Mouse (Mus musculus) embryonic facial prominence, embryonic 11.5 days (tissue): ENCODE measurements around the gene Ncl. TPM values are rescaled to one million over a fixed set of nuclear protein-coding genes. Genes with fewer than 3 reads are reported as not detected.
A peak's percentile ranks its signal among the peaks of the same experiment; 100 is the strongest.

Experiments
- ATAC-seq: fragments of 200-750 bp; cut with Nextera tagmentation; replicated peaks from 2 replicates; pipeline ENCODE4 v1.8.0; 2017; ENCODE audit warnings: low read depth; ENCODE audit not compliant: insufficient number of reproducible peaks, low FRiP score, low TSS enrichment
- DNase-seq: peaks from one replicate; pipeline ENCODE4 v3.0.0-alpha.2; 2015; ENCODE audit warnings: low spot score
- H3K27ac ChIP-seq: fragments of 300-500 bp; sonication (generic); replicated peaks from 2 replicates; pipeline ENCODE4 v1.5.1; 2014; ENCODE audit warnings: mild to moderate bottlenecking, low read depth, low read length, control low read depth
- H3K27me3 ChIP-seq: fragments of 300-500 bp; sonication (generic); 2 replicates; pipeline ENCODE4 v1.6.1; 2014; ENCODE audit warnings: mild to moderate bottlenecking, low read length, moderate library complexity, mixed read lengths; ENCODE audit not compliant: control insufficient read depth, insufficient read depth
- H3K36me3 ChIP-seq: fragments of 300-500 bp; sonication (generic); replicated peaks from 2 replicates; pipeline ENCODE4 v1.6.1; 2014; ENCODE audit warnings: low read depth, mild to moderate bottlenecking, low read length, moderate library complexity, mixed read lengths; ENCODE audit not compliant: control insufficient read depth, insufficient read depth
- H3K4me1 ChIP-seq: fragments of 300-500 bp; sonication (generic); 2 replicates; pipeline ENCODE4 v1.6.1; 2014; ENCODE audit warnings: low read length, mixed read lengths; ENCODE audit not compliant: control insufficient read depth, insufficient read depth
- H3K4me2 ChIP-seq: fragments of 300-500 bp; sonication (generic); 2 replicates; pipeline ENCODE4 v1.6.1; 2014; ENCODE audit warnings: low read depth, mild to moderate bottlenecking, control low read depth, low read length, moderate library complexity
- H3K4me3 ChIP-seq: fragments of 300-500 bp; sonication (generic); 2 replicates; pipeline ENCODE4 v1.5.1; 2014; ENCODE audit warnings: low read depth, low read length, control low read depth
- H3K9ac ChIP-seq: fragments of 300-500 bp; sonication (generic); replicated peaks from 2 replicates; pipeline ENCODE4 v1.6.1; 2014; ENCODE audit warnings: mild to moderate bottlenecking, control low read depth, low read length
- H3K9me3 ChIP-seq: fragments of 300-500 bp; sonication (generic); replicated peaks from 2 replicates; pipeline ENCODE4 v1.6.1; 2016; ENCODE audit warnings: mild to moderate bottlenecking, low read length, inconsistent platforms, mixed read lengths; ENCODE audit not compliant: control insufficient read depth
- WGBS: fragments of 180-500 bp; shearing (Covaris S2); extraction: QIAGEN DNeasy Blood & Tissue Kit; methylation state at CpG from one replicate; pipeline ENCODE4 v1.1.7; 2014; 5-methylcytosine and 5-hydroxymethylcytosine counted together
- polyA plus RNA-seq: library from polyadenylated mRNA; unstranded; fragments of >200 nt; fragmentation: Nextera tagmentation; extraction: Ambion mirVana; gene quantifications from 2 replicates; pipeline ENCODE4 v1.2.1, GENCODE M21; 2014

The Ncl gene
- polyA plus RNA-seq, 1 experiment from 2014 or later: 429 TPM

- H3K4me3 ChIP-seq: no peak overlapping the region
- 13% methylated on average over 15 of the region's 15 CpGs for WGBS
- H3K9me3 ChIP-seq: no peaks in the 10 kb centered on the region
- H3K4me2 ChIP-seq: no peak overlapping the region
- H3K27me3 ChIP-seq: no peaks in the 10 kb centered on the region
- no peaks in the 10 kb centered on the region for H3K36me3 ChIP-seq
- H3K9ac ChIP-seq: no peak overlapping the region
- no peak for ATAC-seq
- no peak overlapping the region for H3K27ac ChIP-seq
- DNase-seq: no peak
- no peaks in the 10 kb centered on the region for H3K4me1 ChIP-seq
Measured at GRCm38 (mm10) chr1:86310536-86311310, 48.5 kb downstream of the Ncl start.

- ATAC-seq: no peak
- peaks cover 3% of the 10 kb centered on the region for H3K27me3 ChIP-seq
- no peaks in the 10 kb centered on the region for H3K9me3 ChIP-seq
- H3K4me1 ChIP-seq: no peaks in the 10 kb centered on the region
- 90% methylated on average over 7 of the region's 7 CpGs for WGBS
- H3K9ac ChIP-seq: no peak overlapping the region
- no peak overlapping the region for H3K4me2 ChIP-seq
- no peak overlapping the region for H3K27ac ChIP-seq
- no peaks in the 10 kb centered on the region for H3K36me3 ChIP-seq
- H3K4me3 ChIP-seq: no peak overlapping the region
- DNase-seq: no peak
Measured at GRCm38 (mm10) chr1:86309270-86309833, 49.8 kb downstream of the Ncl start.

- H3K27ac ChIP-seq: no peak overlapping the region
- H3K36me3 ChIP-seq: no peaks in the 10 kb centered on the region
- no peaks in the 10 kb centered on the region for H3K4me1 ChIP-seq
- DNase-seq: no peak
- no peak overlapping the region for H3K4me3 ChIP-seq
- H3K27me3 ChIP-seq: peaks cover 9% of the 10 kb centered on the region
- no peak for ATAC-seq
- H3K9me3 ChIP-seq: no peaks in the 10 kb centered on the region
- no peak overlapping the region for H3K4me2 ChIP-seq
- 30% methylated on average over 4 of the region's 4 CpGs for WGBS
- H3K9ac ChIP-seq: no peak overlapping the region
Measured at GRCm38 (mm10) chr1:86307871-86308641, 51.1 kb downstream of the Ncl start.

GRCm38 (mm10) chr1:86307177-86307762 is 51.9 kb downstream of the Ncl start:
- H3K4me3 ChIP-seq: no peak overlapping the region
- WGBS: 86% methylated on average over 7 of the region's 7 CpGs
- H3K27ac ChIP-seq: no peak overlapping the region
- DNase-seq (no peak), ATAC-seq (no peak)
- H3K27me3 ChIP-seq: peaks cover 9% of the 10 kb centered on the region
- H3K4me1 ChIP-seq: no peaks in the 10 kb centered on the region; the same call in 1 of the 2 replicates
- no peaks in the 10 kb centered on the region for H3K9me3 ChIP-seq
- H3K4me2 ChIP-seq: no peak overlapping the region
- no peaks in the 10 kb centered on the region for H3K36me3 ChIP-seq
- H3K9ac ChIP-seq: no peak overlapping the region

GRCm38 (mm10) chr1:86306686-86307085 is 52.5 kb downstream of the Ncl start:
- Histone ChIP-seq H3K27me3 (peaks cover 9% of the 10 kb centered on the region), H3K27ac (no peak overlapping the region), H3K36me3 (no peaks in the 10 kb centered on the region), H3K4me2 (no peak overlapping the region), H3K9me3 (no peaks in the 10 kb centered on the region), H3K4me3 (no peak overlapping the region), H3K9ac (no peak overlapping the region), H3K4me1 (no peaks in the 10 kb centered on the region; the same call in 1 of the 2 replicates)
- DNase-seq (no peak), ATAC-seq (no peak)
- WGBS: 95% methylated on average over 3 of the region's 3 CpGs

- 0 out of 2 replicates have a peak, but pooled peaks have one; percentile 12 for ATAC-seq
- Histone ChIP-seq H3K9me3 (no peaks in the 10 kb centered on the region), H3K27ac (no peak overlapping the region), H3K27me3 (peaks cover 9% of the 10 kb centered on the region), H3K4me2 (peak overlapping the region; percentile 93), H3K9ac (peak overlapping the region; percentile 67), H3K36me3 (no peaks in the 10 kb centered on the region), H3K4me1 (no peaks in the 10 kb centered on the region; the same call in none of the 2 replicates), H3K4me3 (peak overlapping the region; percentile 73)
- DNase-seq: no peak
- WGBS: 2% methylated on average over 16 of the region's 16 CpGs
Measured at GRCm38 (mm10) chr1:86303873-86304250, 55.3 kb downstream of the Ncl start.

GRCm38 (mm10) chr1:86303063-86303872 is 55.9 kb downstream of the Ncl start:
- DNase-seq: peak; percentile 86
- peak overlapping the region; percentile 93 for H3K4me2 ChIP-seq
- no peaks in the 10 kb centered on the region for H3K36me3 ChIP-seq
- peak overlapping the region; percentile 67 for H3K9ac ChIP-seq
- no peaks in the 10 kb centered on the region; the same call in none of the 2 replicates for H3K4me1 ChIP-seq
- peak; percentile 79 for ATAC-seq
- under 1% methylated on average over 63 of the region's 65 CpGs for WGBS
- H3K27me3 ChIP-seq: peaks cover 9% of the 10 kb centered on the region
- no peak overlapping the region for H3K27ac ChIP-seq
- peak overlapping the region; percentile 73 for H3K4me3 ChIP-seq
- no peaks in the 10 kb centered on the region for H3K9me3 ChIP-seq
